Comparison of ENCODE assay signal across 8 mouse cellular contexts in genomic region chr1:155812581-155813499, GRCm38 (mm10). TPM values are rescaled to one million over a fixed set of nuclear protein-coding genes. Genes with fewer than 3 reads are reported as not detected.
DNase-seq lines count a peak whose midpoint lies in the region; ATAC-seq and TF ChIP-seq lines count a peak whose summit lies in the region.

Gene Qsox1, minus strand, starts transcription at chr1:155812889.

- peak within 1 kb of the TSS; percentile 66 to 91 (median 77) for H3K4me3 ChIP-seq in CH12.LX (replicated peaks in 1 of 3; ENCODE audit: low read depth in 2 of 3, low read length in 2 of 3, poor library complexity in 1 of 3)
- H3K4me3 ChIP-seq in forebrain, embryonic 12.5 days (replicated peaks), result peak within 1 kb of the TSS; percentile 59
- H3K4me3 ChIP-seq in heart, postnatal 0 days (ENCODE audit: low read depth, low read length), result peak within 1 kb of the TSS; percentile 92
- H3K4me3 ChIP-seq in liver, embryonic 16.5 days (ENCODE audit: low read depth, low read length), result peak within 1 kb of the TSS; percentile 87
- peak within 1 kb of the TSS; percentile 80 for H3K4me3 ChIP-seq in neural tube, embryonic 13.5 days
- H3K4me3 ChIP-seq in testis, adult 2 months (ENCODE audit: control insufficient read depth, low read depth, low read length), result peak within 1 kb of the TSS; percentile 93

- no peaks in the 10 kb centered on the region for H3K9me3 ChIP-seq in CH12.LX (replicated peaks; ENCODE audit: low read length)
- no peaks in the 10 kb centered on the region for H3K9me3 ChIP-seq in forebrain, embryonic 12.5 days
- H3K9me3 ChIP-seq in heart, postnatal 0 days (replicated peaks; ENCODE audit: control insufficient read depth, low read length), result no peaks in the 10 kb centered on the region
- no peaks in the 10 kb centered on the region for H3K9me3 ChIP-seq in liver, embryonic 16.5 days (replicated peaks; ENCODE audit: control insufficient read depth, low read length)
- no peaks in the 10 kb centered on the region for H3K9me3 ChIP-seq in neural tube, embryonic 13.5 days

- in situ Hi-C loops in CH12.LX (cut with MboI; ENCODE audit: low pct_ligation_motif_present, low pct_unique_long_range_greater_than_20kb, low sequenced_read_pairs), result no loop called here

- no peaks in the 10 kb centered on the region for H3K27me3 ChIP-seq in CH12.LX (replicated peaks)
- H3K27me3 ChIP-seq in forebrain, embryonic 12.5 days, result 0 out of 2 replicates have a peak, but pooled peaks cover 3% of the 10 kb centered on the region
- H3K27me3 ChIP-seq in heart, postnatal 0 days (ENCODE audit: control insufficient read depth, insufficient read depth, low read length), result no peaks in the 10 kb centered on the region
- no peaks in the 10 kb centered on the region for H3K27me3 ChIP-seq in liver, embryonic 16.5 days (ENCODE audit: control insufficient read depth, insufficient read depth, low read depth, low read length)
- H3K27me3 ChIP-seq in neural tube, embryonic 13.5 days, result peaks cover 7% of the 10 kb centered on the region; the same call in 1 of the 2 replicates
- H3K27me3 ChIP-seq in testis, adult 2 months (ENCODE audit: control insufficient read depth, insufficient read depth, low read length), result no peaks in the 10 kb centered on the region

- H3K9ac ChIP-seq in CH12.LX (ENCODE audit: insufficient read depth, low read depth), result peak within 1 kb of the TSS; percentile 51
- peak within 1 kb of the TSS; percentile 61 for H3K9ac ChIP-seq in forebrain, embryonic 12.5 days
- peak within 1 kb of the TSS; percentile 77 for H3K9ac ChIP-seq in heart, postnatal 0 days (replicated peaks; ENCODE audit: low read depth, low read length)
- peak within 1 kb of the TSS; percentile 81 for H3K9ac ChIP-seq in liver, embryonic 16.5 days (ENCODE audit: low read depth, low read length)
- peak within 1 kb of the TSS; percentile 78 for H3K9ac ChIP-seq in neural tube, embryonic 13.5 days

- TF ChIP-seq POLR2A in CH12.LX (IDR thresholded peaks at IDR 0.05; ENCODE audit: low read depth, low read length), result peak; percentile 86
- peak; percentile 84 for TF ChIP-seq POLR2A in testis, adult 2 months (IDR thresholded peaks at IDR 0.05; ENCODE audit: control insufficient read depth, low read depth, low read length)

- H3K79me2 ChIP-seq in CH12.LX (replicated peaks; ENCODE audit: control insufficient read depth, extremely low read depth, insufficient read depth, poor library complexity, severe bottlenecking), result no peaks in the 10 kb centered on the region

- ATAC-seq in forebrain, embryonic 12.5 days (ENCODE audit: low FRiP score), result peak; percentile 95
- ATAC-seq in heart, postnatal 0 days (ENCODE audit: insufficient read depth, low read depth), result peak; percentile 91
- ATAC-seq in liver, embryonic 16.5 days (ENCODE audit: low read depth), result peak; percentile 93
- peak; percentile 94 for ATAC-seq in neural tube, embryonic 13.5 days (ENCODE audit: low read depth)

- H3K27ac ChIP-seq in CH12.LX (ENCODE audit: insufficient read depth, low read depth), result no peak within 1 kb of the TSS
- H3K27ac ChIP-seq in forebrain, embryonic 12.5 days, result no peak within 1 kb of the TSS
- peak within 1 kb of the TSS; percentile 80 for H3K27ac ChIP-seq in heart, postnatal 0 days (ENCODE audit: low read depth)
- peak within 1 kb of the TSS; percentile 81 for H3K27ac ChIP-seq in liver, embryonic 16.5 days (ENCODE audit: low read length)
- peak within 1 kb of the TSS; percentile 65 for H3K27ac ChIP-seq in neural tube, embryonic 13.5 days (replicated peaks)
- peak within 1 kb of the TSS; percentile 96 for H3K27ac ChIP-seq in testis, adult 2 months (ENCODE audit: control insufficient read depth, insufficient read depth, low read depth, low read length)

- H3K36me3 ChIP-seq in CH12.LX (replicated peaks in 1 of 2; ENCODE audit: control insufficient read depth in 1 of 2, insufficient read depth in 1 of 2, low read length in 1 of 2), result peaks cover 0 to 11% of the 10 kb centered on the region in 2 experiments
- H3K36me3 ChIP-seq in forebrain, embryonic 12.5 days (replicated peaks), result no peaks in the 10 kb centered on the region
- no peaks in the 10 kb centered on the region for H3K36me3 ChIP-seq in heart, postnatal 0 days (replicated peaks; ENCODE audit: control insufficient read depth, insufficient read depth, low read length)
- no peaks in the 10 kb centered on the region for H3K36me3 ChIP-seq in liver, embryonic 16.5 days (ENCODE audit: control insufficient read depth, insufficient read depth)
- H3K36me3 ChIP-seq in neural tube, embryonic 13.5 days, result no peaks in the 10 kb centered on the region
- H3K36me3 ChIP-seq in testis, adult 2 months (ENCODE audit: control insufficient read depth, insufficient read depth, low read length), result no peaks in the 10 kb centered on the region; the same call in none of the 2 replicates

- peak within 1 kb of the TSS; percentile 41 for H3K4me2 ChIP-seq in CH12.LX (ENCODE audit: insufficient read depth, low read depth, poor library complexity, severe bottlenecking)
- H3K4me2 ChIP-seq in forebrain, embryonic 12.5 days, result peak within 1 kb of the TSS; percentile 84
- peak within 1 kb of the TSS; percentile 81 for H3K4me2 ChIP-seq in heart, postnatal 0 days (ENCODE audit: low read depth, low read length)
- H3K4me2 ChIP-seq in liver, embryonic 16.5 days (ENCODE audit: low read depth, low read length), result peak within 1 kb of the TSS; percentile 93
- peak within 1 kb of the TSS; percentile 72 for H3K4me2 ChIP-seq in neural tube, embryonic 13.5 days

- peak; percentile 74 for DNase-seq in CH12.LX (ENCODE audit: extremely low read depth)
- peak; percentile 78 for DNase-seq in c-Kit-positive CD71-positive TER-119-negative erythroid progenitor cells, embryonic 14.5 days (ENCODE audit: low read depth)
- DNase-seq in heart, postnatal 0 days (ENCODE audit: low spot score), result peak; percentile 82
- peak; percentile 89 to 93 for DNase-seq in kidney, postnatal 4 days

- TF ChIP-seq EP300 in CH12.LX (IDR thresholded peaks at IDR 0.05; ENCODE audit: low read length), result no peak
- TF ChIP-seq EP300 in heart, postnatal 0 days (IDR thresholded peaks at IDR 0.05; ENCODE audit: low read depth), result no peak

- WGBS in forebrain, embryonic 12.5 days, result 1% methylated on average over 67 of the region's 67 CpGs
- WGBS in heart, postnatal 0 days, result under 1% methylated on average over 67 of the region's 67 CpGs
- under 1% methylated on average over 66 of the region's 67 CpGs for WGBS in liver, embryonic 16.5 days (ENCODE audit: insufficient replicate concordance)
- WGBS in neural tube, embryonic 13.5 days, result under 1% methylated on average over 67 of the region's 67 CpGs

- dilution Hi-C loops in CH12.LX (cut with MboI; ENCODE audit: extremely low pct_ligation_motif_present, extremely low pct_unique_long_range_greater_than_20kb, low sequenced_read_pairs), result no loop called here

- no peak for TF ChIP-seq CTCF in CH12.LX (conservative IDR thresholded peaks at IDR 0.05 in 1 of 2, IDR thresholded peaks at IDR 0.05 in 1 of 2; ENCODE audit: low read depth in 2 of 2, low read length in 2 of 2)
- no peak for TF ChIP-seq CTCF in heart, postnatal 0 days (IDR thresholded peaks at IDR 0.05; ENCODE audit: low read depth)
- TF ChIP-seq CTCF in testis, adult 2 months (IDR thresholded peaks at IDR 0.05; ENCODE audit: control insufficient read depth, insufficient read depth, insufficient replicate concordance, low read depth, low read length), result no peak

- no peak for TF ChIP-seq RAD21 in CH12.LX (IDR thresholded peaks at IDR 0.05; ENCODE audit: low read depth, low read length)

- peaks cover 5 to 42% of the 10 kb centered on the region in 2 experiments; a peak in 3 of 4 replicates for H3K4me1 ChIP-seq in CH12.LX (ENCODE audit: control insufficient read depth in 1 of 2, insufficient read depth in 2 of 2)
- peaks cover 20% of the 10 kb centered on the region for H3K4me1 ChIP-seq in forebrain, embryonic 12.5 days
- H3K4me1 ChIP-seq in heart, postnatal 0 days (ENCODE audit: control insufficient read depth, insufficient read depth), result peaks cover 30% of the 10 kb centered on the region
- H3K4me1 ChIP-seq in liver, embryonic 16.5 days (ENCODE audit: control insufficient read depth, low read depth, low read length), result peaks cover 24% of the 10 kb centered on the region
- peaks cover 29% of the 10 kb centered on the region for H3K4me1 ChIP-seq in neural tube, embryonic 13.5 days (replicated peaks)
- peaks cover 9% of the 10 kb centered on the region for H3K4me1 ChIP-seq in testis, adult 2 months (ENCODE audit: control insufficient read depth, insufficient read depth, low read length)

TF ChIP-seq in CH12.LX, 34 proteins besides CTCF, POLR2A, EP300 and RAD21:
- no peak for TF ChIP-seq RCOR1 (conservative IDR thresholded peaks at IDR 0.05; ENCODE audit: low read depth, low read length)
- peak; percentile 67; the same call in 1 of the 2 replicates for TF ChIP-seq ELF1 (IDR thresholded peaks at IDR 0.05; ENCODE audit: low read depth, low read length)
- TF ChIP-seq NELFE (IDR thresholded peaks at IDR 0.05; ENCODE audit: low read depth, low read length), result peak; percentile 82
- TF ChIP-seq JUND (conservative IDR thresholded peaks at IDR 0.05; ENCODE audit: low read depth, low read length), result no peak
- TF ChIP-seq MXI1 (IDR thresholded peaks at IDR 0.05; ENCODE audit: low read depth, low read length), result peak; percentile 44; the same call in 1 of the 2 replicates
- TF ChIP-seq JUN (IDR thresholded peaks at IDR 0.05; ENCODE audit: insufficient read depth, low read depth, low read length), result no peak
- 0 out of 2 replicates have a peak, but pooled peaks have one; percentile 42 for TF ChIP-seq POLR2AphosphoS2 (IDR thresholded peaks at IDR 0.05; ENCODE audit: low read depth, low read length)
- 0 out of 2 replicates have a peak, but pooled peaks have one; percentile 39 for TF ChIP-seq TCF12 (IDR thresholded peaks at IDR 0.05; ENCODE audit: low read depth, low read length)
- TF ChIP-seq HCFC1 (IDR thresholded peaks at IDR 0.05; ENCODE audit: low read depth, low read length), result peak; percentile 27
- 0 out of 2 replicates have a peak, but pooled peaks have one; percentile 54 for TF ChIP-seq TBP (conservative IDR thresholded peaks at IDR 0.05; ENCODE audit: low read depth, low read length)
- peak; percentile 32; the same call in 1 of the 2 replicates for TF ChIP-seq ZMIZ1 (IDR thresholded peaks at IDR 0.05; ENCODE audit: low read depth, low read length)
- no peak for TF ChIP-seq SMC3 (IDR thresholded peaks at IDR 0.05; ENCODE audit: low read depth, low read length)

RNA-seq across cellular contexts. Expression of gene Qsox1, which starts in this region (rescaled TPM):
- total RNA-seq in CH12.LX (2012; rRNA removed) (11.9 and 13.7 TPM in 2 replicates), CH12.LX (2014; rRNA removed) (7.9 and 8.6 TPM in 2 replicates)
- polyA plus RNA-seq in CH12.LX (2012; ENCODE audit: insufficient read length, low read depth), result 11.6 and 12.5 TPM in 2 replicates
- 16.1 and 16.6 TPM in 2 replicates for polyA plus RNA-seq in forebrain, embryonic 12.5 days (2016; fragmentation: Nextera tagmentation; extraction: Ambion mirVana)
- 58.2 and 64.8 TPM in 2 replicates for total RNA-seq in heart, postnatal 0 days (2014; rRNA removed; ENCODE audit: low replicate concordance)
- 28.1 and 33.2 TPM in 2 replicates for polyA plus RNA-seq in heart, postnatal 0 days (2015; fragmentation: Nextera tagmentation; extraction: Ambion mirVana)
- 42.8 and 51.2 TPM in 2 replicates for polyA plus RNA-seq in liver, embryonic 16.5 days (2015; fragmentation: Nextera tagmentation; extraction: Ambion mirVana)
- 16.7 and 19.4 TPM in 2 replicates for polyA plus RNA-seq in neural tube, embryonic 13.5 days (2015; fragmentation: Nextera tagmentation; extraction: Ambion mirVana)
- polyA plus RNA-seq in testis, adult 2 months (2012; rRNA removed), result 113 and 116 TPM in 2 replicates

Comparison
In these comparisons a context has a peak if more than half of its experiments do, and no peak if none do; other contexts are left out.
1. H3K27ac ChIP-seq: peak in heart, postnatal 0 days (single experiment), liver, embryonic 16.5 days (single experiment), neural tube, embryonic 13.5 days (single experiment) and testis, adult 2 months (single experiment); none in CH12.LX (single experiment) and forebrain, embryonic 12.5 days (single experiment).
2. H3K4me2 ChIP-seq: peak in every context shown above with its lines; median percentile 93 in liver, embryonic 16.5 days; 84 in forebrain, embryonic 12.5 days; 81 in heart, postnatal 0 days; 72 in neural tube, embryonic 13.5 days; 41 in CH12.LX.
3. Peak in every context shown above with its lines, with median percentiles within 50 percentile points of each other: DNase-seq, H3K4me3 ChIP-seq, H3K9ac ChIP-seq and ATAC-seq.